Comparison of ENCODE assay signal across 20 mouse cellular contexts in the genomic region with DNA sequence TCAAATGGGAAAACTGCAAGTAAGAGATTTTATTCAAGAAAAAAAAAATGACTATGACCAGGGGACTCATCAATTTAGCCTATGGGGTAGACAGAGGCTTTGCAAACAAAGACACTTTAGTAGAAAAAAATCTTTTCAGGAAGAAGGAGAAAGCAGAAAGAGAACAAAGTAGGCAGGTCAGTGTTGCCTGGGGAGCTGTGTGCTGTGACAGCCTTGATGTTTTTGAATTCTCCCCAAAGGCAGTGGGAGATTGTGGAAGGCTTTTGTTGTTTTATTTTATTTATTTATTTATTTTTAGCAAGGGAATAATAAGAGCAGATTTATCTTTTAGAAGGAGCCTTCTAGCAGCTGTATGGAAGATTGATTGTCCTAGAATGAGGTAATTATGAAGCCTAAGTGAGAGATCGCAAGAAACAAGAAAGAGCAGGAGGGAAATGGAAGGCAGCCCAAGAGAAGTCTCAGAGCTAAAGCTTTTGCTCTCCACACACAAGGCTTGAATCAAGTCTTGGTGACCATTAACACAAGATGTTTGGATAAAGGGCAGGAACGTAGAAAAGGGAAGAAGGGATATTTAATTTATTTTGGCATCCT.
DNase-seq lines count a peak whose midpoint lies in the region; ATAC-seq and TF ChIP-seq lines count a peak whose summit lies in the region.
"Had no signal": no experiment of that assay in that cellular context is flagged by ENCODE, and none has a peak within 500 bp of the region (broad histone marks: within the 10 kb centered on the region; RNA-seq: fewer than 3 reads in every experiment).

No protein-coding gene starts in this region.

- no peak for TF ChIP-seq POLR2A in thymus, adult 2 months (IDR thresholded peaks at IDR 0.05; ENCODE audit: control insufficient read depth, extremely low read depth, insufficient read depth, low read length, poor library complexity)

- H3K9ac ChIP-seq in kidney, postnatal 0 days (ENCODE audit: low read depth, low read length): no peak overlapping the region
- H3K9ac ChIP-seq in hindbrain, postnatal 0 days (replicated peaks; ENCODE audit: low read length): no peak overlapping the region
- no peak overlapping the region for H3K9ac ChIP-seq in neural tube, embryonic 12.5 days
- H3K9ac ChIP-seq: liver, embryonic 13.5 days; lung, embryonic 15.5 days had no signal

- no peak for ATAC-seq in kidney, postnatal 0 days (replicated peaks; ENCODE audit: low FRiP score, low read depth)
- ATAC-seq in hindbrain, postnatal 0 days: no peak
- peak; percentile 49 for ATAC-seq in neural tube, embryonic 12.5 days (ENCODE audit: low FRiP score, low read depth)
- ATAC-seq: inflammation-experienced regulatory T-cells, adult 6 months had no signal

- no peak overlapping the region for H3K27ac ChIP-seq in kidney, postnatal 0 days
- H3K27ac ChIP-seq in hindbrain, postnatal 0 days: no peak overlapping the region
- no peak overlapping the region for H3K27ac ChIP-seq in neural tube, embryonic 12.5 days
- H3K27ac ChIP-seq in thymus, adult 2 months (ENCODE audit: control insufficient read depth, insufficient read depth, low read length): no peak overlapping the region
- H3K27ac ChIP-seq: liver, embryonic 13.5 days; lung, embryonic 15.5 days; stomach, postnatal 0 days had no signal

- 47% methylated on average over 2 of the region's 2 CpGs for WGBS in kidney, postnatal 0 days
- 14% methylated on average over 2 of the region's 2 CpGs for WGBS in hindbrain, postnatal 0 days
- WGBS in neural tube, embryonic 12.5 days: 24% methylated on average over 2 of the region's 2 CpGs
- WGBS in thymus, adult 2 months: 69% methylated on average over 2 of the region's 2 CpGs

- H3K36me3 ChIP-seq in kidney, postnatal 0 days (ENCODE audit: insufficient read depth, low read length): no peaks in the 10 kb centered on the region
- no peaks in the 10 kb centered on the region for H3K36me3 ChIP-seq in hindbrain, postnatal 0 days (ENCODE audit: insufficient read depth, low read length)
- no peaks in the 10 kb centered on the region for H3K36me3 ChIP-seq in neural tube, embryonic 12.5 days
- no peaks in the 10 kb centered on the region for H3K36me3 ChIP-seq in thymus, adult 2 months (ENCODE audit: control insufficient read depth, insufficient read depth, low read length)
- H3K36me3 ChIP-seq: liver, embryonic 13.5 days; lung, embryonic 15.5 days had no signal

- no peak overlapping the region for H3K4me2 ChIP-seq in kidney, postnatal 0 days (ENCODE audit: low read length)
- no peak overlapping the region for H3K4me2 ChIP-seq in hindbrain, postnatal 0 days (ENCODE audit: low read depth, low read length)
- H3K4me2 ChIP-seq in neural tube, embryonic 12.5 days (replicated peaks): no peak overlapping the region
- H3K4me2 ChIP-seq: liver, embryonic 13.5 days; lung, embryonic 15.5 days had no signal

- intact Hi-C loops in heart, postnatal 36 days (cut with DNase I): no loop called here

- DNase-seq in kidney, postnatal 0 days (ENCODE audit: low spot score): peak; percentile 5
- no peak for DNase-seq in kidney, postnatal 25 days
- peak; percentile 10 for DNase-seq in embryo, embryonic 9.5 days (ENCODE audit: extremely low spot score)
- DNase-seq in hindbrain, postnatal 0 days (ENCODE audit: low spot score): peak; percentile 12
- DNase-seq in heart, postnatal 36 days: no peak
- no peak for DNase-seq in thymus, adult 2 months
- no peak for DNase-seq in layer of hippocampus, adult 18-20 months (ENCODE audit: low spot score in 2 of 2)
- DNase-seq: adrenal gland, postnatal 36 days; B cell, adult 2 months; cerebellum, adult 9-11 months; gastrocnemius, postnatal 14 days; kidney, adult 9 months; liver, embryonic 13.5 days; thymus, postnatal 14 days had no signal

- H3K4me3 ChIP-seq in kidney, postnatal 0 days (replicated peaks; ENCODE audit: low read depth, low read length): no peak overlapping the region
- H3K4me3 ChIP-seq in hindbrain, postnatal 0 days (ENCODE audit: low read length): no peak overlapping the region
- H3K4me3 ChIP-seq in neural tube, embryonic 12.5 days: no peak overlapping the region
- H3K4me3 ChIP-seq in thymus, adult 2 months (ENCODE audit: control insufficient read depth, insufficient read depth, low read length): no peak overlapping the region
- H3K4me3 ChIP-seq: erythroblast, embryonic 14.5 days; liver, embryonic 13.5 days; lung, embryonic 15.5 days; myocyte had no signal

- no peaks in the 10 kb centered on the region for H3K27me3 ChIP-seq in kidney, postnatal 0 days (ENCODE audit: insufficient read depth, low read length)
- H3K27me3 ChIP-seq in hindbrain, postnatal 0 days (ENCODE audit: insufficient read depth, low read length): no peaks in the 10 kb centered on the region
- H3K27me3 ChIP-seq in neural tube, embryonic 12.5 days (replicated peaks): no peaks in the 10 kb centered on the region
- H3K27me3 ChIP-seq in thymus, adult 2 months (ENCODE audit: control insufficient read depth, insufficient read depth, low read length): no peaks in the 10 kb centered on the region
- H3K27me3 ChIP-seq: liver, embryonic 13.5 days; lung, embryonic 15.5 days had no signal

- H3K9me3 ChIP-seq in kidney, postnatal 0 days (replicated peaks; ENCODE audit: low read length): no peaks in the 10 kb centered on the region
- H3K9me3 ChIP-seq in hindbrain, postnatal 0 days (ENCODE audit: low read length): no peaks in the 10 kb centered on the region
- H3K9me3 ChIP-seq in neural tube, embryonic 12.5 days: no peaks in the 10 kb centered on the region
- H3K9me3 ChIP-seq: liver, embryonic 13.5 days; lung, embryonic 15.5 days had no signal

- TF ChIP-seq CTCF in kidney, postnatal 0 days (IDR thresholded peaks at IDR 0.05; ENCODE audit: low read depth): no peak
- TF ChIP-seq CTCF in hindbrain, postnatal 0 days (IDR thresholded peaks at IDR 0.05; ENCODE audit: low read depth): no peak
- TF ChIP-seq CTCF in thymus, adult 2 months (IDR thresholded peaks at IDR 0.05; ENCODE audit: borderline replicate concordance, control insufficient read depth, extremely low read depth, insufficient read depth, low read length, poor library complexity): no peak

- no peaks in the 10 kb centered on the region for H3K4me1 ChIP-seq in kidney, postnatal 0 days (replicated peaks; ENCODE audit: insufficient read depth, low read length)
- no peaks in the 10 kb centered on the region for H3K4me1 ChIP-seq in hindbrain, postnatal 0 days (ENCODE audit: insufficient read depth, low read length)
- H3K4me1 ChIP-seq in neural tube, embryonic 12.5 days: no peaks in the 10 kb centered on the region
- H3K4me1 ChIP-seq in thymus, adult 2 months (replicated peaks; ENCODE audit: control insufficient read depth, insufficient read depth, low read length): no peaks in the 10 kb centered on the region
- H3K4me1 ChIP-seq: liver, embryonic 13.5 days; lung, embryonic 15.5 days had no signal

Comparison
In these comparisons a context has a peak if more than half of its experiments do, and no peak if none do; other contexts are left out.
1. DNase-seq: peak in kidney, postnatal 0 days (single experiment), embryo, embryonic 9.5 days (single experiment) and hindbrain, postnatal 0 days (single experiment); none in kidney, postnatal 25 days (0 of 2), heart, postnatal 36 days (0 of 2), thymus, adult 2 months (single experiment) and layer of hippocampus, adult 18-20 months (0 of 2).